Mouse (Mus musculus): Measurements from ENCODE around the gene Gna12. TPM values are rescaled to one million over a fixed set of nuclear protein-coding genes. Genes with fewer than 3 reads are reported as not detected.

The Gna12 gene
- total and polyA plus RNA-seq, 3 experiments, result 117 to 136 (median 118) TPM

GRCm38 (mm10) chr5:140854700-140855099, 24.5 kb upstream of the Gna12 start:
- intact Hi-C loops (cut with DNase I), result no loop called here

DNA sequence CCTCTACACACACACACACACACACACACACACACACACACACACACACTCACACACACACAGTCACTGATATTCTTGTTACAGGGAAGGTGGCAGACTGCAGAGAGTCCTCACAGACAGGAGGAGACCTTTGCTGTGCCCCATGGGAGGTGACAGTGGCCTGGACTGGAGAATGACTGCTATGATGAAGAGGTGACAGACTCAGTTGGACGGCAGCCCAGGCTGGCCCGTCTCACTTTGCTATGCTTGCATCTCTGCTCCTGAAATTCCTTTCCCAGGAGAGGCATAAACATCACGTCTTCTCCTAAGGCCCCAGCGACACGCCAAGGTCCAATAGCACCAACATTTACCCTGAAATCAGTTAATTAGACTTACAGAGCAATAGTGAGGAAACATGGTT, 23.5 kb upstream of the Gna12 start:
- WGBS, result 51% methylated on average over 5 of the region's 5 CpGs
- H3K4me1 ChIP-seq (ENCODE audit: control insufficient read depth, insufficient read depth, low read length), result no peaks in the 10 kb centered on the region
- H3K9ac ChIP-seq (ENCODE audit: low read depth, low read length), result no peak overlapping the region
- H3K4me3 ChIP-seq, result no peak overlapping the region
- H3K27me3 ChIP-seq (ENCODE audit: control insufficient read depth, insufficient read depth, low read length), result no peaks in the 10 kb centered on the region
- no peak for TF ChIP-seq POLR2A (IDR thresholded peaks at IDR 0.05; ENCODE audit: insufficient read depth, low read depth, low read length)
- no peak for TF ChIP-seq CTCF (IDR thresholded peaks at IDR 0.05)
- TF ChIP-seq EP300 (IDR thresholded peaks at IDR 0.05; ENCODE audit: insufficient read depth, low read depth, low read length), result no peak
- H3K27ac ChIP-seq, result no peak overlapping the region
- H3K36me3 ChIP-seq (ENCODE audit: control insufficient read depth, insufficient read depth, low read length), result no peaks in the 10 kb centered on the region
- no peaks in the 10 kb centered on the region for H3K79me2 ChIP-seq (replicated peaks; ENCODE audit: control insufficient read depth, insufficient read depth, low read length)
- no peak for DNase-seq
- intact Hi-C loops (cut with DNase I), result no loop called here

More at GRCm38 (mm10) chr5:140854700-140855099, 24.5 kb upstream of the Gna12 start:
- no peak for TF ChIP-seq CTCF (IDR thresholded peaks at IDR 0.05)
- no peak for TF ChIP-seq EP300 (IDR thresholded peaks at IDR 0.05; ENCODE audit: insufficient read depth, low read depth, low read length)
- no peak for TF ChIP-seq POLR2A (IDR thresholded peaks at IDR 0.05; ENCODE audit: insufficient read depth, low read depth, low read length)
- Histone ChIP-seq H3K79me2 (replicated peaks; ENCODE audit: control insufficient read depth, insufficient read depth, low read length) (no peaks in the 10 kb centered on the region), H3K27ac (no peak overlapping the region), H3K36me3 (ENCODE audit: control insufficient read depth, insufficient read depth, low read length) (no peaks in the 10 kb centered on the region), H3K27me3 (ENCODE audit: control insufficient read depth, insufficient read depth, low read length) (no peaks in the 10 kb centered on the region), H3K4me3 (no peak overlapping the region), H3K9ac (ENCODE audit: low read depth, low read length) (no peak overlapping the region), H3K4me1 (ENCODE audit: control insufficient read depth, insufficient read depth, low read length) (no peaks in the 10 kb centered on the region)
- no peak for DNase-seq
- 80% methylated on average over 4 of the region's 4 CpGs for WGBS

DNA sequence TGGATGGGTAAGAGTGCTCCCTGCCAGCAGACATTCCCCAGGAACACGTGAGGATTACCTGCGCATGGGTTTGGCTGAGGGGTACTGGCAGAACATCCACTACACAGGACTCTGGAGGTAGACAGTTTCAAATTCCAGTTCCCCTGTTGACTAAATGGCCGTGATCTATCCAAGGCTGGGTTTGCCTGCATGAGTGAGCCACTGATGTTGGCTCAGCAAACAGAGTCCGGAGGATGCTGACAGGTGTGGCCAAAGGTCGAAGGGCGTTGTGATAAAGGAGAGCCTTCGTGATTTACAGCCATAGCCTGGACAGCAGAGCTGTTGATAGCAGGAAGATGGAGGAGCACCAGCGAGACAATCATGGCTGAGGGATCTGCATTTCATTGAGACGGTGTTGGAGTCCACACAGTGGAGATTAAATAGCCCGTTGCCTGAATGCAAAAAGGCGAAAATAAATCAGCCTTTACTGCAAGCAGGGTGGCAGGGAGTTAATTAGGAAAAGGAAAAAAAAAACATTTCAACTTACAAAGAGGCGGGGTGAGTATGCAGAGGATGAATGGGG, 22.3 kb upstream of the Gna12 start:
- WGBS, result 80% methylated on average over 12 of the region's 12 CpGs
- DNase-seq, result no peak
- intact Hi-C loops (cut with DNase I), result no loop called here
- TF ChIP-seq CTCF (IDR thresholded peaks at IDR 0.05), result no peak
- no peak for TF ChIP-seq POLR2A (IDR thresholded peaks at IDR 0.05; ENCODE audit: insufficient read depth, low read depth, low read length)
- TF ChIP-seq EP300 (IDR thresholded peaks at IDR 0.05; ENCODE audit: insufficient read depth, low read depth, low read length), result no peak
- H3K4me3 ChIP-seq, result no peak overlapping the region
- no peaks in the 10 kb centered on the region for H3K79me2 ChIP-seq (replicated peaks; ENCODE audit: control insufficient read depth, insufficient read depth, low read length)
- H3K27me3 ChIP-seq (ENCODE audit: control insufficient read depth, insufficient read depth, low read length), result no peaks in the 10 kb centered on the region
- H3K36me3 ChIP-seq (ENCODE audit: control insufficient read depth, insufficient read depth, low read length), result no peaks in the 10 kb centered on the region
- H3K27ac ChIP-seq, result no peak overlapping the region
- no peaks in the 10 kb centered on the region for H3K4me1 ChIP-seq (ENCODE audit: control insufficient read depth, insufficient read depth, low read length)
- no peak overlapping the region for H3K9ac ChIP-seq (ENCODE audit: low read depth, low read length)

GRCm38 (mm10) chr5:140847300-140847729, 17.1 kb upstream of the Gna12 start:
- H3K27me3 ChIP-seq (ENCODE audit: control insufficient read depth, insufficient read depth, low read length), result no peaks in the 10 kb centered on the region
- intact Hi-C loops (cut with DNase I), result loop anchor here (5.0 kb wide), 2 partner anchors 1470 to 1600 kb away; no protein-coding TSS in a partner anchor
- no peak overlapping the region for H3K9ac ChIP-seq (ENCODE audit: low read depth, low read length)
- WGBS, result 24% methylated on average over 5 of the region's 5 CpGs
- peak in 1 of 2 experiments; percentile 42 for DNase-seq
- H3K36me3 ChIP-seq (ENCODE audit: control insufficient read depth, insufficient read depth, low read length), result no peaks in the 10 kb centered on the region
- no peak overlapping the region for H3K4me3 ChIP-seq
- TF ChIP-seq EP300 (IDR thresholded peaks at IDR 0.05; ENCODE audit: insufficient read depth, low read depth, low read length) (no peak), CTCF (IDR thresholded peaks at IDR 0.05) (peak; percentile 97; the same call in 1 of the 2 replicates)
- H3K4me1 ChIP-seq (ENCODE audit: control insufficient read depth, insufficient read depth, low read length), result no peaks in the 10 kb centered on the region
- H3K79me2 ChIP-seq (replicated peaks; ENCODE audit: control insufficient read depth, insufficient read depth, low read length), result no peaks in the 10 kb centered on the region
- no peak overlapping the region for H3K27ac ChIP-seq

- Histone ChIP-seq H3K9ac (ENCODE audit: low read depth, low read length) (no peak overlapping the region), H3K79me2 (replicated peaks; ENCODE audit: control insufficient read depth, insufficient read depth, low read length) (no peaks in the 10 kb centered on the region), H3K4me3 (no peak overlapping the region), H3K27me3 (ENCODE audit: control insufficient read depth, insufficient read depth, low read length) (no peaks in the 10 kb centered on the region), H3K27ac (no peak overlapping the region), H3K4me1 (ENCODE audit: control insufficient read depth, insufficient read depth, low read length) (no peaks in the 10 kb centered on the region), H3K36me3 (ENCODE audit: control insufficient read depth, insufficient read depth, low read length) (no peaks in the 10 kb centered on the region)
- TF ChIP-seq POLR2A (IDR thresholded peaks at IDR 0.05; ENCODE audit: insufficient read depth, low read depth, low read length) (no peak), EP300 (IDR thresholded peaks at IDR 0.05; ENCODE audit: insufficient read depth, low read depth, low read length) (no peak), CTCF (IDR thresholded peaks at IDR 0.05) (no peak)
- no peak for DNase-seq
- 77% methylated on average over 4 of the region's 4 CpGs for WGBS
- intact Hi-C loops (cut with DNase I), result no loop called here
These were observed 11.7 kb upstream of the Gna12 start for GRCm38 (mm10) chr5:140841942-140842341.

GRCm38 (mm10) chr5:140831064-140831431, 817 bp upstream of the Gna12 start:
- H3K9ac ChIP-seq (ENCODE audit: low read depth, low read length), result no peak overlapping the region
- peaks cover 5% of the 10 kb centered on the region for H3K79me2 ChIP-seq (replicated peaks; ENCODE audit: control insufficient read depth, insufficient read depth, low read length)
- no peak for TF ChIP-seq CTCF (IDR thresholded peaks at IDR 0.05)
- no peak for TF ChIP-seq POLR2A (IDR thresholded peaks at IDR 0.05; ENCODE audit: insufficient read depth, low read depth, low read length)
- no peak for TF ChIP-seq EP300 (IDR thresholded peaks at IDR 0.05; ENCODE audit: insufficient read depth, low read depth, low read length)
- WGBS, result 78% methylated on average over 8 of the region's 8 CpGs
- H3K4me3 ChIP-seq, result peak overlapping the region; percentile 25; the same call in 1 of the 2 replicates
- peaks cover 2% of the 10 kb centered on the region; the same call in 1 of the 2 replicates for H3K27me3 ChIP-seq (ENCODE audit: control insufficient read depth, insufficient read depth, low read length)
- DNase-seq, result no peak
- H3K36me3 ChIP-seq (ENCODE audit: control insufficient read depth, insufficient read depth, low read length), result peaks cover 23% of the 10 kb centered on the region
- H3K4me1 ChIP-seq (ENCODE audit: control insufficient read depth, insufficient read depth, low read length), result peaks cover 18% of the 10 kb centered on the region
- intact Hi-C loops (cut with DNase I), result no loop called here
- H3K27ac ChIP-seq, result no peak overlapping the region

Data from heart, adult 2 months (tissue).